Mouse (Mus musculus): ENCODE results near the gene Spsb1. TPM values are rescaled to one million over a fixed set of nuclear protein-coding genes. Genes with fewer than 3 reads are reported as not detected.

Gene Spsb1
- polyA plus RNA-seq, 1 experiment, result 3.0 TPM

GRCm38 (mm10) chr4:149886298-149887271 is 68.3 kb downstream of the Spsb1 start:
- Histone ChIP-seq H3K4me3 (ENCODE audit: insufficient read depth, poor library complexity, severe bottlenecking) (no peak overlapping the region), H3K27me3 (ENCODE audit: control insufficient read depth, insufficient read depth, insufficient read length) (no peaks in the 10 kb centered on the region), H3K79me3 (ENCODE audit: low read depth) (no peaks in the 10 kb centered on the region), H3K79me2 (ENCODE audit: control insufficient read depth, insufficient read depth) (no peaks in the 10 kb centered on the region), H3ac (ENCODE audit: control insufficient read depth, insufficient read length, low read depth) (no peak overlapping the region), H3K36me3 (ENCODE audit: control insufficient read depth, insufficient read depth) (no peaks in the 10 kb centered on the region)
- no peak for TF ChIP-seq MYOG (IDR thresholded peaks at IDR 0.05; ENCODE audit: control insufficient read depth, extremely low read depth, insufficient read length)
- no peak for TF ChIP-seq MYOD1 (IDR thresholded peaks at IDR 0.05; ENCODE audit: control insufficient read depth, insufficient read length, low read depth)
- no peak for TF ChIP-seq MAX (IDR thresholded peaks at IDR 0.05)
- no peak for TF ChIP-seq CTCF (IDR thresholded peaks at IDR 0.05; ENCODE audit: control insufficient read depth, insufficient read depth, insufficient read length)
- no peak for TF ChIP-seq CEBPB (IDR thresholded peaks at IDR 0.05; ENCODE audit: low read depth)
- no peak for TF ChIP-seq FOSL1 (IDR thresholded peaks at IDR 0.05; ENCODE audit: insufficient read depth, low read length, poor library complexity, severe bottlenecking)
- no peak for TF ChIP-seq USF1 (IDR thresholded peaks at IDR 0.05; ENCODE audit: low read depth)

- Histone ChIP-seq H3K79me3 (ENCODE audit: low read depth) (no peaks in the 10 kb centered on the region), H3K79me2 (ENCODE audit: control insufficient read depth, insufficient read depth) (no peaks in the 10 kb centered on the region), H3K27me3 (ENCODE audit: control insufficient read depth, insufficient read depth, insufficient read length) (no peaks in the 10 kb centered on the region), H3K4me3 (ENCODE audit: insufficient read depth, poor library complexity, severe bottlenecking) (no peak overlapping the region), H3ac (ENCODE audit: control insufficient read depth, insufficient read length, low read depth) (no peak overlapping the region), H3K36me3 (ENCODE audit: control insufficient read depth, insufficient read depth) (no peaks in the 10 kb centered on the region)
- TF ChIP-seq CTCF (IDR thresholded peaks at IDR 0.05; ENCODE audit: control insufficient read depth, insufficient read depth, insufficient read length), result no peak
- no peak for TF ChIP-seq MYOG (IDR thresholded peaks at IDR 0.05; ENCODE audit: control insufficient read depth, extremely low read depth, insufficient read length)
- TF ChIP-seq USF1 (IDR thresholded peaks at IDR 0.05; ENCODE audit: low read depth), result no peak
- TF ChIP-seq MAX (IDR thresholded peaks at IDR 0.05), result no peak
- TF ChIP-seq CEBPB (IDR thresholded peaks at IDR 0.05; ENCODE audit: low read depth), result no peak
- no peak for TF ChIP-seq MYOD1 (IDR thresholded peaks at IDR 0.05; ENCODE audit: control insufficient read depth, insufficient read length, low read depth)
- TF ChIP-seq FOSL1 (IDR thresholded peaks at IDR 0.05; ENCODE audit: insufficient read depth, low read length, poor library complexity, severe bottlenecking), result no peak
Observed at GRCm38 (mm10) chr4:149883990-149884389, 70.9 kb downstream of the Spsb1 start.

GRCm38 (mm10) chr4:149882139-149882916 is 72.5 kb downstream of the Spsb1 start:
- no peak for TF ChIP-seq CEBPB (IDR thresholded peaks at IDR 0.05; ENCODE audit: low read depth)
- TF ChIP-seq MAX (IDR thresholded peaks at IDR 0.05), result no peak
- no peak for TF ChIP-seq USF1 (IDR thresholded peaks at IDR 0.05; ENCODE audit: low read depth)
- TF ChIP-seq CTCF (IDR thresholded peaks at IDR 0.05; ENCODE audit: control insufficient read depth, insufficient read depth, insufficient read length), result no peak
- no peak for TF ChIP-seq MYOG (IDR thresholded peaks at IDR 0.05; ENCODE audit: control insufficient read depth, extremely low read depth, insufficient read length)
- no peak for TF ChIP-seq FOSL1 (IDR thresholded peaks at IDR 0.05; ENCODE audit: insufficient read depth, low read length, poor library complexity, severe bottlenecking)
- TF ChIP-seq MYOD1 (IDR thresholded peaks at IDR 0.05; ENCODE audit: control insufficient read depth, insufficient read length, low read depth), result no peak
- Histone ChIP-seq H3ac (ENCODE audit: control insufficient read depth, insufficient read length, low read depth) (no peak overlapping the region), H3K79me2 (ENCODE audit: control insufficient read depth, insufficient read depth) (no peaks in the 10 kb centered on the region)

GRCm38 (mm10) chr4:149880908-149881307 is 73.9 kb downstream of the Spsb1 start:
- TF ChIP-seq CEBPB (IDR thresholded peaks at IDR 0.05; ENCODE audit: low read depth), result no peak
- no peak for TF ChIP-seq FOSL1 (IDR thresholded peaks at IDR 0.05; ENCODE audit: insufficient read depth, low read length, poor library complexity, severe bottlenecking)
- no peak for TF ChIP-seq MYOG (IDR thresholded peaks at IDR 0.05; ENCODE audit: control insufficient read depth, extremely low read depth, insufficient read length)
- H3ac ChIP-seq (ENCODE audit: control insufficient read depth, insufficient read length, low read depth), result no peak overlapping the region

More at GRCm38 (mm10) chr4:149882139-149882916, 72.5 kb downstream of the Spsb1 start:
- H3K79me3 ChIP-seq (ENCODE audit: low read depth), result no peaks in the 10 kb centered on the region
- no peak overlapping the region for H3K4me3 ChIP-seq (ENCODE audit: insufficient read depth, poor library complexity, severe bottlenecking)
- H3K27me3 ChIP-seq (ENCODE audit: control insufficient read depth, insufficient read depth, insufficient read length), result no peaks in the 10 kb centered on the region
- no peaks in the 10 kb centered on the region for H3K36me3 ChIP-seq (ENCODE audit: control insufficient read depth, insufficient read depth)

GRCm38 (mm10) chr4:149879980-149880379 is 74.9 kb downstream of the Spsb1 start:
- no peak for TF ChIP-seq MYOD1 (IDR thresholded peaks at IDR 0.05; ENCODE audit: control insufficient read depth, insufficient read length, low read depth)
- no peak for TF ChIP-seq USF1 (IDR thresholded peaks at IDR 0.05; ENCODE audit: low read depth)
- no peak for TF ChIP-seq CTCF (IDR thresholded peaks at IDR 0.05; ENCODE audit: control insufficient read depth, insufficient read depth, insufficient read length)
- TF ChIP-seq FOSL1 (IDR thresholded peaks at IDR 0.05; ENCODE audit: insufficient read depth, low read length, poor library complexity, severe bottlenecking), result no peak
- no peak for TF ChIP-seq MYOG (IDR thresholded peaks at IDR 0.05; ENCODE audit: control insufficient read depth, extremely low read depth, insufficient read length)

More at GRCm38 (mm10) chr4:149880908-149881307, 73.9 kb downstream of the Spsb1 start:
- Histone ChIP-seq H3K36me3 (ENCODE audit: control insufficient read depth, insufficient read depth) (no peaks in the 10 kb centered on the region), H3K27me3 (ENCODE audit: control insufficient read depth, insufficient read depth, insufficient read length) (no peaks in the 10 kb centered on the region), H3K79me3 (ENCODE audit: low read depth) (no peaks in the 10 kb centered on the region), H3K4me3 (ENCODE audit: insufficient read depth, poor library complexity, severe bottlenecking) (no peak overlapping the region), H3K79me2 (ENCODE audit: control insufficient read depth, insufficient read depth) (no peaks in the 10 kb centered on the region)

More at GRCm38 (mm10) chr4:149879980-149880379, 74.9 kb downstream of the Spsb1 start:
- Histone ChIP-seq H3K4me3 (ENCODE audit: insufficient read depth, poor library complexity, severe bottlenecking) (no peak overlapping the region), H3K27me3 (ENCODE audit: control insufficient read depth, insufficient read depth, insufficient read length) (no peaks in the 10 kb centered on the region), H3K36me3 (ENCODE audit: control insufficient read depth, insufficient read depth) (no peaks in the 10 kb centered on the region), H3K79me2 (ENCODE audit: control insufficient read depth, insufficient read depth) (no peaks in the 10 kb centered on the region), H3K79me3 (ENCODE audit: low read depth) (no peaks in the 10 kb centered on the region), H3ac (ENCODE audit: control insufficient read depth, insufficient read length, low read depth) (no peak overlapping the region)
